ENCODE assay signal across 8 mouse cellular contexts in genomic region chr10:75100298-75100697, GRCm38 (mm10). TPM values are rescaled to one million over a fixed set of nuclear protein-coding genes. Genes with fewer than 3 reads are reported as not detected.
DNase-seq lines count a peak whose midpoint lies in the region; ATAC-seq lines count a peak whose summit lies in the region.
"Had no signal": no experiment of that assay in that cellular context is flagged by ENCODE, and none has a peak within 500 bp of the region (broad histone marks: within the 10 kb centered on the region; RNA-seq: fewer than 3 reads in every experiment).

No protein-coding gene starts in this region.

- H3K27me3 ChIP-seq in intestine, embryonic 16.5 days (replicated peaks; ENCODE audit: control insufficient read depth, insufficient read depth, low read length), result no peaks in the 10 kb centered on the region
- no peaks in the 10 kb centered on the region for H3K27me3 ChIP-seq in intestine, embryonic 15.5 days (replicated peaks)
- no peaks in the 10 kb centered on the region for H3K27me3 ChIP-seq in hindbrain, embryonic 13.5 days
- H3K27me3 ChIP-seq in midbrain, embryonic 16.5 days (ENCODE audit: control insufficient read depth, insufficient read depth, low read depth, low read length), result no peaks in the 10 kb centered on the region
- H3K27me3 ChIP-seq: Patski had no signal

- H3K4me3 ChIP-seq in intestine, embryonic 16.5 days (ENCODE audit: low read length), result no peak overlapping the region
- H3K4me3 ChIP-seq in intestine, embryonic 15.5 days (replicated peaks), result no peak overlapping the region
- no peak overlapping the region for H3K4me3 ChIP-seq in hindbrain, embryonic 13.5 days
- no peak overlapping the region for H3K4me3 ChIP-seq in midbrain, embryonic 16.5 days (ENCODE audit: low read depth, low read length)

- ATAC-seq in intestine, embryonic 16.5 days, result 0 out of 2 replicates have a peak, but pooled peaks have one; percentile 13
- no peak; the same call in 1 of the 2 replicates for ATAC-seq in intestine, embryonic 15.5 days
- ATAC-seq in hindbrain, embryonic 13.5 days (ENCODE audit: low FRiP score), result 0 out of 2 replicates have a peak, but pooled peaks have one; percentile 25
- no peak for ATAC-seq in midbrain, embryonic 16.5 days
- no peak for ATAC-seq in CD4-positive, CD25-positive, alpha-beta regulatory T cell, adult 4 months
- ATAC-seq: Patski had no signal

- peaks cover 27% of the 10 kb centered on the region for H3K4me1 ChIP-seq in intestine, embryonic 16.5 days (ENCODE audit: control insufficient read depth, insufficient read depth, low read length)
- peaks cover 35% of the 10 kb centered on the region for H3K4me1 ChIP-seq in intestine, embryonic 15.5 days (replicated peaks)
- H3K4me1 ChIP-seq in hindbrain, embryonic 13.5 days (replicated peaks), result peaks cover 66% of the 10 kb centered on the region
- peaks cover 30% of the 10 kb centered on the region for H3K4me1 ChIP-seq in midbrain, embryonic 16.5 days (ENCODE audit: control insufficient read depth, insufficient read depth, low read length)

- H3K4me2 ChIP-seq in intestine, embryonic 16.5 days (ENCODE audit: low read depth, low read length), result no peak overlapping the region
- H3K4me2 ChIP-seq in intestine, embryonic 15.5 days (replicated peaks), result no peak overlapping the region
- no peak overlapping the region for H3K4me2 ChIP-seq in hindbrain, embryonic 13.5 days
- no peak overlapping the region for H3K4me2 ChIP-seq in midbrain, embryonic 16.5 days (ENCODE audit: low read length)

- H3K9ac ChIP-seq in intestine, embryonic 16.5 days (ENCODE audit: low read depth, low read length), result no peak overlapping the region
- no peak overlapping the region for H3K9ac ChIP-seq in intestine, embryonic 15.5 days
- no peak overlapping the region for H3K9ac ChIP-seq in hindbrain, embryonic 13.5 days
- H3K9ac ChIP-seq in midbrain, embryonic 16.5 days (ENCODE audit: low read depth, low read length), result no peak overlapping the region

- H3K9me3 ChIP-seq in intestine, embryonic 16.5 days (ENCODE audit: control insufficient read depth, low read length), result no peaks in the 10 kb centered on the region
- H3K9me3 ChIP-seq in intestine, embryonic 15.5 days, result no peaks in the 10 kb centered on the region
- H3K9me3 ChIP-seq in hindbrain, embryonic 13.5 days, result no peaks in the 10 kb centered on the region
- no peaks in the 10 kb centered on the region for H3K9me3 ChIP-seq in midbrain, embryonic 16.5 days (replicated peaks; ENCODE audit: control insufficient read depth, low read length, poor library complexity, severe bottlenecking)

- 61% methylated on average over 7 of the region's 7 CpGs for WGBS in intestine, embryonic 16.5 days
- WGBS in intestine, embryonic 15.5 days, result 64% methylated on average over 7 of the region's 7 CpGs
- 62% methylated on average over 7 of the region's 7 CpGs for WGBS in hindbrain, embryonic 13.5 days
- WGBS in midbrain, embryonic 16.5 days, result 42% methylated on average over 7 of the region's 7 CpGs

- H3K36me3 ChIP-seq in intestine, embryonic 16.5 days (ENCODE audit: control insufficient read depth, insufficient read depth, low read length), result no peaks in the 10 kb centered on the region
- H3K36me3 ChIP-seq in intestine, embryonic 15.5 days, result no peaks in the 10 kb centered on the region
- no peaks in the 10 kb centered on the region for H3K36me3 ChIP-seq in hindbrain, embryonic 13.5 days
- no peaks in the 10 kb centered on the region for H3K36me3 ChIP-seq in midbrain, embryonic 16.5 days (ENCODE audit: control insufficient read depth, insufficient read depth, low read length)

- no peak overlapping the region for H3K27ac ChIP-seq in intestine, embryonic 16.5 days (ENCODE audit: low read length)
- no peak overlapping the region for H3K27ac ChIP-seq in intestine, embryonic 15.5 days
- H3K27ac ChIP-seq in hindbrain, embryonic 13.5 days, result peak overlapping the region; percentile 35; the same call in 1 of the 2 replicates
- 0 out of 2 replicates have a peak overlapping the region, but pooled peaks have one; percentile 23 for H3K27ac ChIP-seq in midbrain, embryonic 16.5 days (ENCODE audit: low read length)

- DNase-seq in cerebellum, postnatal 14 days, result peak; percentile 44 to 56
- no peak for DNase-seq in thymus, postnatal 36 days

RNA-seq across cellular contexts. Expression of gene Bcr, which starts 39.9 kb away (rescaled TPM):
- 18.5 and 20.1 TPM in 2 replicates for polyA plus RNA-seq in intestine, embryonic 16.5 days (2015; fragmentation: Nextera tagmentation; extraction: Ambion mirVana)
- 11.7 and 12.9 TPM in 2 replicates for polyA plus RNA-seq in intestine, embryonic 15.5 days (2015; fragmentation: Nextera tagmentation; extraction: Ambion mirVana)
- 15.1 and 15.8 TPM in 2 replicates for polyA plus RNA-seq in hindbrain, embryonic 13.5 days (2015; fragmentation: Nextera tagmentation; extraction: Ambion mirVana)
- 12.4 and 13.8 TPM in 2 replicates for polyA plus RNA-seq in midbrain, embryonic 16.5 days (2015; fragmentation: Nextera tagmentation; extraction: Ambion mirVana)
- 1 to 10 TPM; 4.4 to 7.0 TPM for polyA plus RNA-seq in CD4-positive, CD25-positive, alpha-beta regulatory T cell, adult 4 months (2017; shearing (Covaris generic))

Comparison
In these comparisons a context has a peak if more than half of its experiments do, and no peak if none do; other contexts are left out.
1. ATAC-seq: peak in intestine, embryonic 16.5 days (single experiment) and hindbrain, embryonic 13.5 days (single experiment); none in intestine, embryonic 15.5 days (single experiment), midbrain, embryonic 16.5 days (single experiment) and CD4-positive, CD25-positive, alpha-beta regulatory T cell, adult 4 months (single experiment).
2. H3K27ac ChIP-seq: peak in hindbrain, embryonic 13.5 days (single experiment) and midbrain, embryonic 16.5 days (single experiment); none in intestine, embryonic 16.5 days (single experiment) and intestine, embryonic 15.5 days (single experiment).
3. DNase-seq: peak in cerebellum, postnatal 14 days (2 of 2); none in thymus, postnatal 36 days (0 of 2).